ENCODE assay signal across 7 mouse cellular contexts in genomic region chr6:97806781-97807743, GRCm38 (mm10). TPM values are rescaled to one million over a fixed set of nuclear protein-coding genes. Genes with fewer than 3 reads are reported as not detected.
DNase-seq lines count a peak whose midpoint lies in the region; ATAC-seq and TF ChIP-seq lines count a peak whose summit lies in the region.

Gene Mitf, plus strand, starts transcription at chr6:97807052.

- no peak within 1 kb of the TSS for H3K27ac ChIP-seq in embryonic facial prominence, embryonic 13.5 days
- peak within 1 kb of the TSS; percentile 12; the same call in 1 of the 2 replicates for H3K27ac ChIP-seq in kidney, adult 2 months (ENCODE audit: insufficient read depth, low read depth, low read length)
- H3K27ac ChIP-seq in limb, embryonic 12.5 days, result no peak within 1 kb of the TSS
- H3K27ac ChIP-seq in midbrain, embryonic 15.5 days, result no peak within 1 kb of the TSS
- no peak within 1 kb of the TSS for H3K27ac ChIP-seq in spleen, adult 2 months (ENCODE audit: insufficient read depth, low read length)

- H3K4me1 ChIP-seq in embryonic facial prominence, embryonic 13.5 days, result peaks cover 12% of the 10 kb centered on the region
- peaks cover 7% of the 10 kb centered on the region; the same call in 1 of the 2 replicates for H3K4me1 ChIP-seq in kidney, adult 2 months (ENCODE audit: control insufficient read depth, insufficient read depth, low read length)
- peaks cover 9% of the 10 kb centered on the region; the same call in 1 of the 2 replicates for H3K4me1 ChIP-seq in limb, embryonic 12.5 days (replicated peaks)
- peaks cover 5% of the 10 kb centered on the region for H3K4me1 ChIP-seq in midbrain, embryonic 15.5 days
- H3K4me1 ChIP-seq in spleen, adult 2 months (ENCODE audit: control insufficient read depth, insufficient read depth, insufficient read length), result no peaks in the 10 kb centered on the region

- WGBS in embryonic facial prominence, embryonic 13.5 days, result under 1% methylated on average over 51 of the region's 51 CpGs
- under 1% methylated on average over 51 of the region's 51 CpGs for WGBS in kidney, adult 2 months
- under 1% methylated on average over 51 of the region's 51 CpGs for WGBS in limb, embryonic 12.5 days
- under 1% methylated on average over 51 of the region's 51 CpGs for WGBS in midbrain, embryonic 15.5 days
- WGBS in spleen, adult 2 months, result 2% methylated on average over 51 of the region's 51 CpGs

- ATAC-seq in embryonic facial prominence, embryonic 13.5 days (ENCODE audit: insufficient number of reproducible peaks, insufficient read depth, low FRiP score, low TSS enrichment, low read depth), result peak; percentile 94
- ATAC-seq in limb, embryonic 12.5 days (ENCODE audit: insufficient number of reproducible peaks, insufficient read depth, low FRiP score, low TSS enrichment, low read depth), result peak; percentile 99
- ATAC-seq in midbrain, embryonic 15.5 days (replicated peaks), result peak; percentile 100

- peak; percentile 93 to 96 for DNase-seq in adrenal gland, postnatal 36 days
- peak; percentile 97 for DNase-seq in heart, adult 18-20 months
- peak; percentile 97 for DNase-seq in kidney, adult 2 months
- peak; percentile 81 to 84 for DNase-seq in spleen, adult 2 months (ENCODE audit: low read depth in 1 of 2, low spot score in 2 of 2)

- H3K36me3 ChIP-seq in embryonic facial prominence, embryonic 13.5 days, result no peaks in the 10 kb centered on the region
- no peaks in the 10 kb centered on the region for H3K36me3 ChIP-seq in kidney, adult 2 months (ENCODE audit: control insufficient read depth, insufficient read depth, low read length)
- H3K36me3 ChIP-seq in limb, embryonic 12.5 days, result no peaks in the 10 kb centered on the region
- no peaks in the 10 kb centered on the region for H3K36me3 ChIP-seq in midbrain, embryonic 15.5 days (replicated peaks)
- H3K36me3 ChIP-seq in spleen, adult 2 months (ENCODE audit: control insufficient read depth, insufficient read depth, low read length), result no peaks in the 10 kb centered on the region

- TF ChIP-seq POLR2A in kidney, adult 2 months (IDR thresholded peaks at IDR 0.05; ENCODE audit: low read depth, low read length), result no peak
- TF ChIP-seq POLR2A in spleen, adult 2 months (IDR thresholded peaks at IDR 0.05; ENCODE audit: low read depth, low read length), result peak; percentile 2; the same call in 1 of the 2 replicates

- peak within 1 kb of the TSS; percentile 99 for H3K4me2 ChIP-seq in embryonic facial prominence, embryonic 13.5 days
- H3K4me2 ChIP-seq in limb, embryonic 12.5 days, result peak within 1 kb of the TSS; percentile 97
- peak within 1 kb of the TSS; percentile 99 for H3K4me2 ChIP-seq in midbrain, embryonic 15.5 days

- 0 out of 2 replicates have a peak, but pooled peaks have one; percentile 7 for TF ChIP-seq CTCF in kidney, adult 2 months (conservative IDR thresholded peaks at IDR 0.05; ENCODE audit: insufficient read depth, insufficient read length, low read depth, low read length)
- no peak for TF ChIP-seq CTCF in spleen, adult 2 months (IDR thresholded peaks at IDR 0.05; ENCODE audit: extremely low read depth, insufficient read depth, insufficient read length, insufficient replicate concordance)

- H3K9me3 ChIP-seq in embryonic facial prominence, embryonic 13.5 days, result no peaks in the 10 kb centered on the region
- H3K9me3 ChIP-seq in limb, embryonic 12.5 days, result no peaks in the 10 kb centered on the region
- no peaks in the 10 kb centered on the region for H3K9me3 ChIP-seq in midbrain, embryonic 15.5 days

- peak within 1 kb of the TSS; percentile 79 for H3K4me3 ChIP-seq in embryonic facial prominence, embryonic 13.5 days
- peak within 1 kb of the TSS; percentile 82 for H3K4me3 ChIP-seq in kidney, adult 2 months (ENCODE audit: insufficient read depth, low read depth, low read length)
- peak within 1 kb of the TSS; percentile 72 for H3K4me3 ChIP-seq in limb, embryonic 12.5 days (replicated peaks)
- peak within 1 kb of the TSS; percentile 94 for H3K4me3 ChIP-seq in midbrain, embryonic 15.5 days
- H3K4me3 ChIP-seq in spleen, adult 2 months (ENCODE audit: extremely low read depth, insufficient read depth, insufficient read length), result peak within 1 kb of the TSS; percentile 69

- H3K9ac ChIP-seq in embryonic facial prominence, embryonic 13.5 days, result peak within 1 kb of the TSS; percentile 80
- H3K9ac ChIP-seq in limb, embryonic 12.5 days (replicated peaks), result peak within 1 kb of the TSS; percentile 66
- peak within 1 kb of the TSS; percentile 46 for H3K9ac ChIP-seq in midbrain, embryonic 15.5 days

- H3K27me3 ChIP-seq in embryonic facial prominence, embryonic 13.5 days, result peaks cover 8% of the 10 kb centered on the region
- H3K27me3 ChIP-seq in kidney, adult 2 months (replicated peaks; ENCODE audit: control insufficient read depth, insufficient read depth, low read length), result no peaks in the 10 kb centered on the region
- H3K27me3 ChIP-seq in limb, embryonic 12.5 days, result peaks cover 15% of the 10 kb centered on the region
- H3K27me3 ChIP-seq in midbrain, embryonic 15.5 days (replicated peaks), result 0 out of 2 replicates have a peak, but pooled peaks cover 10% of the 10 kb centered on the region
- no peaks in the 10 kb centered on the region for H3K27me3 ChIP-seq in spleen, adult 2 months (ENCODE audit: control insufficient read depth, insufficient read depth, low read length)

RNA-seq across cellular contexts. Expression of gene Mitf, which starts in this region (rescaled TPM):
- 10 to 100 TPM in 1 of 2 experiments, 1 to 10 TPM in 1; 9.4 to 10.2 TPM for total RNA-seq in adrenal gland, postnatal 36 days (2021)
- polyA plus RNA-seq in embryonic facial prominence, embryonic 13.5 days (2015; fragmentation: Nextera tagmentation; extraction: Ambion mirVana), result 2.5 and 2.9 TPM in 2 replicates
- 10 to 100 TPM; 52.5 to 56.7 TPM for total RNA-seq in heart, adult 18-20 months (2021)
- polyA plus RNA-seq in kidney, adult 2 months (2012; rRNA removed), result 8.3 and 9.9 TPM in 2 replicates
- polyA plus RNA-seq in limb, embryonic 12.5 days (2016; fragmentation: Nextera tagmentation; extraction: Ambion mirVana), result 1.3 and 1.5 TPM in 2 replicates
- 0.56 and 1.1 TPM in 2 replicates for polyA plus RNA-seq in midbrain, embryonic 15.5 days (2015; fragmentation: Nextera tagmentation; extraction: Ambion mirVana)
- polyA plus RNA-seq in spleen, adult 2 months (2012; rRNA removed), result 2.6 and 2.8 TPM in 2 replicates

Comparison
In these comparisons a context has a peak if more than half of its experiments do, and no peak if none do; other contexts are left out.
1. RNA of gene Mitf (total RNA-seq): 52.5 to 56.7 TPM in heart, adult 18-20 months; 9.4 to 10.2 TPM in adrenal gland, postnatal 36 days; every median in the first group is over 4 times any median in the second.
2. Peak in every context shown above with its lines, with median percentiles within 50 percentile points of each other: DNase-seq, ATAC-seq, H3K4me2 ChIP-seq, H3K4me3 ChIP-seq and H3K9ac ChIP-seq.